Mouse (Mus musculus): ENCODE results near the gene Marf1.
"Not testable (repeated sequence)": the region's sequence is repeated elsewhere in the genome, so short reads cannot be mapped to it uniquely, and the experiment has no call there.

Marf1 gene

DNA sequence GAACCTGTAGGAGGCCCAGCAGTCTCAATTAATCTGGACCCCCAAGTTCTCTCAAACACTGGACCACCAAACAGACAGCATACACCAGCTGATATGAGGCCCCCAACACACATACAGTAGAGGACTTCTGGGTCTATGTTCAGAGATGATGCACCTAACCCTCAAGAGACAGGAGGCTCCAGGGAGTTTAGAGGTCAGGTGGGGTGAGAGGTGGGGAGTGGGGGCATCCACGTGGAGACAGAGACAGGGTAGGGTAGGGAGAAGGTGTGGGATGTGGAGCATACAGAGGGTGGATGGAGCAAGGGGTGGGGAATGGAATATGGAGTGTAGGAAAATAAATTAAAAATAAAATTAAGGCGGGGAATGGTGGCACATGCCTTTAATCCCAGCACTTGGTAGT lies 94.5 kb downstream of the Marf1 start:
- DNase-seq (ENCODE audit: low spot score): not testable (repeated sequence)

DNA sequence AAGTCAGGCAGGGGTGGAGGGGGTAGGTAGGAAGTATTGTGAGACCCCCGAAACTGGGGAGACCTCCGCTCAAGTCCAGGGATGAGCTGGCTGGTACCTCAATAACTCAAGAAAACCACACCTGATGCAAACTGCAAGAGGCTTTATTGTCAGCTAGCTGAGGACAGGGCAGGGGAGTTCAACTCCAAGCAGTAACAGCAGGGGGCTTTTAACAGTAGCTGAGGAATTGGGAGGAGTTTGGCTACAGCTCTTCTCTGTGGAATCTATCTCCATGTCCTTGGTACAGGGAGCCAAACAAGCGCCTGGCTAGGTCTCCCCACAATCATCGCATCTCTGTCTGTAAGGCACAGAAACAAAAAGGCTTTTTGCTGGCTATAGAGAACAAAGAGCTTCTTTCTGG lies 96.6 kb downstream of the Marf1 start:
- not testable (repeated sequence) for DNase-seq (ENCODE audit: low spot score)

DNA sequence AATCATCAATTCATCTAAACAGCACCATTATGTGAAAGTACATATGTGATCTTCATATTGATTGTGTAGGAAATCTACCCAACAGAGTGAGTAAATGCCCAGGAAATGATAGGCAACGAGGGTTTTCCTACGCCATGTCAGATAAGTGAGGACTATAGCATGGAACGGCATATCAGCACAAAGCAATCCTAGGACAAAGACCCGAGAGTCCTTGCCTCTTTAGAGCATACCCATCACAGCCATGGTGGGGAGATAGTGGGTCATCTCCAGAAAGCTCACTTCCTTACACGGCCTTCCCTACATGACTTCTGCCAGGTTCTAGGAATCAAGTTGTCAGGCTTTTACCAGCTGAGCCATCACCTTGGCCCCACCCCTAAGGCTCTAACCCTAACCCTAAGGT lies 103.3 kb downstream of the Marf1 start:
- no peak for DNase-seq (ENCODE audit: low spot score)

Data from embryo, embryonic 10.5 days (tissue).